Mouse (Mus musculus) liver, postnatal 0 days (tissue): ENCODE results near the gene Galr3. TPM values are rescaled to one million over a fixed set of nuclear protein-coding genes. Genes with fewer than 3 reads are reported as not detected.

Source experiments
- ATAC-seq: fragments of 200-750 bp; cut with Nextera tagmentation; 2 replicates; pipeline ENCODE4 v1.8.0; 2017; ENCODE audit warnings: mild to moderate bottlenecking, moderate library complexity
- DNase-seq: peaks from one replicate; pipeline ENCODE4 v3.0.0-alpha.2; 2016
- H3K27ac ChIP-seq: fragments of 300-500 bp; sonication (generic); 2 replicates; pipeline ENCODE4 v1.5.1; 2014; ENCODE audit warnings: antibody characterized with exemption, moderate library complexity, mild to moderate bottlenecking, low read depth
- H3K27me3 ChIP-seq: fragments of 300-500 bp; sonication (generic); 2 replicates; pipeline ENCODE4 v1.6.1; 2014; ENCODE audit warnings: low read length, control low read depth, mixed read lengths; ENCODE audit not compliant: insufficient read depth
- H3K36me3 ChIP-seq: fragments of 300-500 bp; sonication (generic); replicated peaks from 2 replicates; pipeline ENCODE4 v1.6.1; 2014; ENCODE audit warnings: mild to moderate bottlenecking, control low read depth, low read length, moderate library complexity, mixed read lengths; ENCODE audit not compliant: insufficient read depth
- H3K4me1 ChIP-seq: fragments of 300-500 bp; sonication (generic); 2 replicates; pipeline ENCODE4 v1.6.1; 2014; ENCODE audit warnings: antibody characterized with exemption, mild to moderate bottlenecking, control low read depth; ENCODE audit not compliant: insufficient read depth
- H3K4me2 ChIP-seq: fragments of 300-500 bp; sonication (generic); 2 replicates; pipeline ENCODE4 v1.6.1; 2014; ENCODE audit warnings: low read depth, mild to moderate bottlenecking, low read length, moderate library complexity, mixed read lengths
- H3K4me3 ChIP-seq: fragments of 300-500 bp; sonication (generic); 2 replicates; pipeline ENCODE4 v1.5.1; 2014; ENCODE audit warnings: low read depth, low read length
- H3K9ac ChIP-seq: fragments of 300-500 bp; sonication (generic); replicated peaks from 2 replicates; pipeline ENCODE4 v1.6.1; 2014; ENCODE audit warnings: mild to moderate bottlenecking, moderate library complexity
- H3K9me3 ChIP-seq: fragments of 300-500 bp; sonication (generic); 2 replicates; pipeline ENCODE4 v1.6.1; 2016; ENCODE audit warnings: mild to moderate bottlenecking, control low read depth, low read length, mixed read lengths
- CTCF ChIP-seq: sonication (generic); IDR thresholded peaks from 2 replicates; pipeline ENCODE4 v1.5.1; 2016; ENCODE audit warnings: antibody characterized with exemption, low read depth
- EP300 ChIP-seq: IDR thresholded peaks from 2 replicates; pipeline ENCODE4 v1.6.1; 2016; ENCODE audit warnings: antibody characterized with exemption, low read depth, mild to moderate bottlenecking
- WGBS: fragments of 180-500 bp; shearing (Covaris S2); extraction: QIAGEN DNeasy Blood & Tissue Kit; methylation state at CpG from one replicate; pipeline ENCODE4 v1.1.7; 2014; ENCODE audit not compliant: insufficient replicate concordance; 5-methylcytosine and 5-hydroxymethylcytosine counted together
- microRNA-seq: library from miRNA; unstranded; fragments of <30 nt; microRNA quantifications from one replicate; pipeline ENCODE4, GENCODE M21; 2016
- polyA plus RNA-seq: library from polyadenylated mRNA; unstranded; fragments of >200 nt; fragmentation: Nextera tagmentation; extraction: Ambion mirVana; gene quantifications from 2 replicates; pipeline ENCODE4 v1.2.1, GENCODE M21; 2015

Gene Galr3
- polyA plus RNA-seq, 1 experiment from 2014 or later = 0.16 TPM

DNA sequence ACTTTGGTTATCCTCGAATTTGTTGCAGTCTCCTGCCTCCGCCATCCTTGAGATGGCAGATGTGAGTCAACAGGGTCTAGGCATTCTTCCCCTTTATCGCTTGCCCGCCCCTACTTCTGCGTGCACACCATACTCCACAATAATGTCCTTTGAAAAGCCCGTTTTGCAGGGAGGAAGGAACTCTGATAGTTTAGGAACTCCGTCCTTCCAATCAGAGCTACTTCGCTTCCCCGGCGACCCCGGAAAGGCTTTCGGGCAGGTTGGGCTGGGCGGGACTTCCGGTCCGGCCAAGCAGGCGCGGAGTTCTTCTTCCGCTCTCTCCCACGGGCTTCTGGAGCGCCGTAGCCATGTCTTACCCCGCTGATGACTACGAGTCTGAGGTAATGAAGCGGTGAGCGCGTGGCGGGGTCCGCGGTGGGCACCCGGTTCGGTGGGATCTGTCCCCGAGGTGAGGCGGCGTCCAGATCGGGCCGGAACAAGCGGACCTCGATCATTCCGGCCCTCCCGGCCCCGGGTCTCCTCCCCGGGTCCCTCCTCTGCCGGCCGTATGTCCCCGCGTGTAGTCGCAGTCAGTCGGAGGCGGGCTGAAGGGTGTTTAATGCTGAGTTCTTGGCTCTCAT lies 33.3 kb downstream of the Galr3 start, which contains the start of gene Eif3l:
TSS of gene Eif3l (plus strand) at position 267 of the 620 bp plus-strand sequence.
- TF ChIP-seq CTCF (peak; percentile 30), EP300 (0 out of 2 replicates have a peak, but pooled peaks have one; percentile 40)
- H3K4me1 ChIP-seq = peaks cover 9% of the 10 kb centered on the region
- H3K9ac ChIP-seq = peak within 1 kb of the TSS; percentile 89

DNA sequence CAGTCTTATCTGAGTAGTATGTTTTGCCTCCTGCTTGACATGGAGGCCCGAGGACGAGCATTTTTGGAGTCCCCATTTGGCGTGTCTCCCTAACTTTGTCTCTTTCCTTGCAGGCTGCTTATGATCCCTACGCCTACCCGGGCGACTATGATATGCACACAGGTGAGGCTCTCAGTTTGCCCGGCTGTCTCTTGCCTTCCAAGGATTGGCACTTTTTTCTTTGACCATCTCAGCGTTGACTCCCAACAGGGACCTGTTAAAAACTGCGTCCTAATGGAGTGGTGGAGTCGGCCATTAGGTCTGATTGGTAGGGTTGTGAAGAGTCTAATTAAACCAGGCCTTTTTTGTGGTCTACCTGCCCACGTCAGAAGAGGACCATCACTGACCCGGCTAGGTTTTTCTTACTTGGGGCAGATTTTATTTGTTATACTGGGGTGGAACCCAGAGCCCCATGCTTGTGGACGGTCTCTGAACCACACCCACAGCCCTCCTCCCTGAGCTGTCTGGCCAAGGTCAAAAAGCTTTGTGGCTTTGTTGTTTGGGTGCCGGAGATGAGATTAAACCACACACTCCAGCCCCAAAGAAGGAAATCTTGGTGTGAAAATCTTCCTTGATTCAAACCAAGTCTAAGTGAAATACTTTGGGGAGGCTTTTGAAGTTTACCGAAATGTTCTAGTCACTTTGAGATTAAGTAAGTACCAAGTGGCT lies 34.1 kb downstream of the Galr3 start:
- peaks cover 9% of the 10 kb centered on the region for H3K4me1 ChIP-seq
- peak overlapping the region; percentile 81 for H3K4me2 ChIP-seq
- 20% methylated on average over 15 of the region's 15 CpGs for WGBS
- no peaks in the 10 kb centered on the region for H3K9me3 ChIP-seq
- TF ChIP-seq EP300 = no peak
- no peak for TF ChIP-seq CTCF
- DNase-seq = no peak
- peaks cover 41% of the 10 kb centered on the region for H3K36me3 ChIP-seq
- peak overlapping the region; percentile 78 for H3K27ac ChIP-seq
- peak overlapping the region; percentile 86 for H3K4me3 ChIP-seq
- ATAC-seq = no peak; the same call in 1 of the 2 replicates
- no peaks in the 10 kb centered on the region for H3K27me3 ChIP-seq
- H3K9ac ChIP-seq = peak overlapping the region; percentile 89

More for the DNA sequence above, 33.3 kb downstream of the Galr3 start, which contains the start of gene Eif3l:
- H3K36me3 ChIP-seq = peaks cover 37% of the 10 kb centered on the region
- peak; percentile 87 for ATAC-seq
- WGBS = under 1% methylated on average over 47 of the region's 49 CpGs
- H3K9me3 ChIP-seq = no peaks in the 10 kb centered on the region
- no peaks in the 10 kb centered on the region for H3K27me3 ChIP-seq
- H3K27ac ChIP-seq = peak within 1 kb of the TSS; percentile 78
- peak within 1 kb of the TSS; percentile 81 for H3K4me2 ChIP-seq
- peak within 1 kb of the TSS; percentile 86 for H3K4me3 ChIP-seq
- peak; percentile 91 for DNase-seq

- no peak for TF ChIP-seq EP300
- TF ChIP-seq CTCF = no peak
- Histone ChIP-seq H3K4me3 (no peak overlapping the region), H3K9me3 (no peaks in the 10 kb centered on the region), H3K4me1 (peaks cover 9% of the 10 kb centered on the region), H3K9ac (no peak overlapping the region), H3K36me3 (peaks cover 78% of the 10 kb centered on the region), H3K27me3 (no peaks in the 10 kb centered on the region), H3K27ac (no peak overlapping the region), H3K4me2 (no peak overlapping the region)
- 77% methylated on average over 7 of the region's 7 CpGs for WGBS
- ATAC-seq (no peak), DNase-seq (no peak)
Measured at GRCm38 (mm10) chr15:79079567-79079966, 37.9 kb downstream of the Galr3 start.

DNA sequence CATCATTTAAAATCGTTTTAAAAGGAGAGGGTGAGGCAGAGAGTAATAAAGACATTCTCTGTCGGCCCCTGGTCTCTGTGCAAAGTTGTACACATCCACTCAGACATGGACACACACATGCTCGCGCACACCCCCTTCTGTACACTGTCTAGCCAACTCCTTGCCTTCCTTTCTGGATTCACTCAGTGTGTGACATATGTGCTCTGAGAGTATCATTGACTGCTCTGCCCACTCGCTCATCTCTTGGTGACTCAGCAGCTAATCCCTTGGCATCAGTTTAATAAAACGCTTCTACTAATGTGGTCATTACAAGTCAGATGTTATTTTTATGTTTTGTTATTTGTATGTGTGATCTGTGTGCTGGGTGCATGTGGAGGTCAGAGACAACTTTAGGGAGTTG lies 50.6 kb downstream of the Galr3 start:
- Histone ChIP-seq H3K36me3 (peaks cover 63% of the 10 kb centered on the region), H3K27ac (no peak overlapping the region), H3K9me3 (no peaks in the 10 kb centered on the region), H3K27me3 (no peaks in the 10 kb centered on the region), H3K4me2 (no peak overlapping the region), H3K9ac (no peak overlapping the region), H3K4me1 (no peaks in the 10 kb centered on the region; the same call in 1 of the 2 replicates), H3K4me3 (no peak overlapping the region)
- WGBS = 87% methylated on average over 6 of the region's 6 CpGs
- TF ChIP-seq CTCF = no peak
- no peak for TF ChIP-seq EP300
- no peak for DNase-seq
- no peak for ATAC-seq

Small RNA genes within 50 kb of the gene (microRNA-seq; reads per million reads assigned to microRNA genes)
- 1.6 reads per million for gene Mir6956

Other genes with a start within 250 kb of the Galr3 start
- 1.5 and 1.8 TPM in 2 replicates for gene Card10, start 238.8 kb upstream of the Galr3 start, polyA plus RNA-seq
- gene Cdc42ep1, start 199.3 kb upstream of the Galr3 start, polyA plus RNA-seq = 12.6 and 19.8 TPM in 2 replicates
- 3.4 TPM in 2 replicates for gene Lgals2, start 186.4 kb upstream of the Galr3 start, polyA plus RNA-seq
- 12.9 and 14.8 TPM in 2 replicates for gene Gga1, start 164.7 kb upstream of the Galr3 start, polyA plus RNA-seq
- 0.07 TPM in 1 of 2 replicates, not detected in the other for gene Gm49510, start 142.2 kb upstream of the Galr3 start, polyA plus RNA-seq
- 7.4 and 8.2 TPM in 2 replicates for gene Sh3bp1, start 142.1 kb upstream of the Galr3 start, polyA plus RNA-seq
- 1.9 and 2.1 TPM in 2 replicates for gene Pdxp, start 128.0 kb upstream of the Galr3 start, polyA plus RNA-seq
- gene Lgals1, start 115.2 kb upstream of the Galr3 start, polyA plus RNA-seq = 93.4 and 102 TPM in 2 replicates
- gene Nol12, start 107.0 kb upstream of the Galr3 start, polyA plus RNA-seq = 20.3 and 21.5 TPM in 2 replicates
- gene Triobp, start 94.2 kb upstream of the Galr3 start, polyA plus RNA-seq = 11.9 and 12.7 TPM in 2 replicates
- 125 and 140 TPM in 2 replicates for gene H1f0, start 13.4 kb upstream of the Galr3 start, polyA plus RNA-seq
- 21.3 and 22.5 TPM in 2 replicates for gene Ankrd54, start 21.0 kb downstream of the Galr3 start, polyA plus RNA-seq
- 70.9 and 76.4 TPM in 2 replicates for gene Eif3l, start 33.3 kb downstream of the Galr3 start, polyA plus RNA-seq
- gene Micall1, start 67.0 kb downstream of the Galr3 start, polyA plus RNA-seq = 0.92 and 1.3 TPM in 2 replicates
- gene Polr2f, start 99.1 kb downstream of the Galr3 start, polyA plus RNA-seq = 129 and 130 TPM in 2 replicates
- gene 1700088E04Rik, start 99.4 kb downstream of the Galr3 start, polyA plus RNA-seq = 0.72 and 1.2 TPM in 2 replicates
- gene Sox10, start 123.4 kb downstream of the Galr3 start, polyA plus RNA-seq = 0.07 and 0.08 TPM in 2 replicates
- gene Pick1, start 187.3 kb downstream of the Galr3 start, polyA plus RNA-seq = 11.5 and 12.2 TPM in 2 replicates
- gene Gm49486, start 187.5 kb downstream of the Galr3 start, polyA plus RNA-seq = 0.08 TPM in 2 replicates
- not detected in 2 replicates for gene Slc16a8, start 212.9 kb downstream of the Galr3 start, polyA plus RNA-seq
- 1.2 and 2.1 TPM in 2 replicates for gene Baiap2l2, start 243.7 kb downstream of the Galr3 start, polyA plus RNA-seq